Mouse (Mus musculus) lung, embryonic 15.5 days (tissue): ENCODE measurements around the gene Itgb2. TPM values are rescaled to one million over a fixed set of nuclear protein-coding genes. Genes with fewer than 3 reads are reported as not detected.

Experiments
- ATAC-seq: fragments of 200-750 bp; cut with Nextera tagmentation; 2 replicates; pipeline ENCODE4 v1.8.0; 2017; ENCODE audit warnings: moderate number of reproducible peaks, borderline replicate concordance; ENCODE audit not compliant: low FRiP score, low TSS enrichment; ENCODE audit errors: extremely low read depth
- H3K27ac ChIP-seq: fragments of 300-500 bp; sonication (generic); 2 replicates; pipeline ENCODE4 v1.5.1; 2015; ENCODE audit warnings: moderate library complexity, mild to moderate bottlenecking, inconsistent platforms
- H3K27me3 ChIP-seq: fragments of 300-500 bp; sonication (generic); 2 replicates; pipeline ENCODE4 v1.6.1; 2015; ENCODE audit warnings: inconsistent platforms
- H3K36me3 ChIP-seq: fragments of 300-500 bp; sonication (generic); 2 replicates; pipeline ENCODE4 v1.6.1; 2015; ENCODE audit warnings: inconsistent platforms
- H3K4me1 ChIP-seq: fragments of 300-500 bp; sonication (generic); 2 replicates; pipeline ENCODE4 v1.6.1; 2015; ENCODE audit warnings: inconsistent platforms
- H3K4me2 ChIP-seq: fragments of 300-500 bp; sonication (generic); 2 replicates; pipeline ENCODE4 v1.6.1; 2015; ENCODE audit warnings: inconsistent platforms, mild to moderate bottlenecking, moderate library complexity
- H3K4me3 ChIP-seq: fragments of 300-500 bp; sonication (generic); 2 replicates; pipeline ENCODE4 v1.5.1; 2015; ENCODE audit warnings: mild to moderate bottlenecking, inconsistent platforms
- H3K9ac ChIP-seq: fragments of 300-500 bp; sonication (generic); 2 replicates; pipeline ENCODE4 v1.6.1; 2015; ENCODE audit warnings: inconsistent platforms
- H3K9me3 ChIP-seq: fragments of 300-500 bp; sonication (generic); 2 replicates; pipeline ENCODE4 v1.6.1; 2016; ENCODE audit warnings: inconsistent platforms
- WGBS: fragments of 180-500 bp; shearing (Covaris S2); methylation state at CpG from one replicate; pipeline ENCODE4 v1.1.7; 2015; 5-methylcytosine and 5-hydroxymethylcytosine counted together
- polyA plus RNA-seq: library from polyadenylated mRNA; unstranded; fragments of >200 nt; fragmentation: Nextera tagmentation; extraction: Ambion mirVana; gene quantifications from 2 replicates; pipeline ENCODE4 v1.2.1, GENCODE M21; 2015

The Itgb2 gene
- polyA plus RNA-seq, 1 experiment from 2014 or later = 5.3 TPM

- no peak for ATAC-seq
- 80% methylated on average over 2 of the region's 2 CpGs for WGBS
Measured at GRCm38 (mm10) chr10:77596060-77596459, 66.0 kb downstream of the Itgb2 start.

GRCm38 (mm10) chr10:77603021-77603420 lies 73.0 kb downstream of the Itgb2 start:
- Histone ChIP-seq H3K27me3 (no peaks in the 10 kb centered on the region), H3K9me3 (no peaks in the 10 kb centered on the region), H3K36me3 (peaks cover 5% of the 10 kb centered on the region), H3K4me3 (no peak overlapping the region), H3K4me1 (peaks cover 28% of the 10 kb centered on the region), H3K4me2 (no peak overlapping the region), H3K9ac (no peak overlapping the region), H3K27ac (no peak overlapping the region)
- 63% methylated on average over 4 of the region's 4 CpGs for WGBS
- no peak for ATAC-seq

More at GRCm38 (mm10) chr10:77596060-77596459, 66.0 kb downstream of the Itgb2 start:
- Histone ChIP-seq H3K4me1 (no peaks in the 10 kb centered on the region), H3K27ac (no peak overlapping the region), H3K4me3 (no peak overlapping the region), H3K27me3 (no peaks in the 10 kb centered on the region), H3K9ac (no peak overlapping the region), H3K4me2 (no peak overlapping the region), H3K9me3 (no peaks in the 10 kb centered on the region), H3K36me3 (peaks cover 56% of the 10 kb centered on the region)

GRCm38 (mm10) chr10:77604111-77604510 lies 74.1 kb downstream of the Itgb2 start:
- no peak overlapping the region for H3K4me3 ChIP-seq
- H3K9me3 ChIP-seq = no peaks in the 10 kb centered on the region
- ATAC-seq = no peak
- H3K36me3 ChIP-seq = no peaks in the 10 kb centered on the region; the same call in 1 of the 2 replicates
- no peak overlapping the region for H3K4me2 ChIP-seq
- WGBS = 88% methylated on average over 6 of the region's 6 CpGs
- H3K27me3 ChIP-seq = no peaks in the 10 kb centered on the region
- H3K4me1 ChIP-seq = peaks cover 29% of the 10 kb centered on the region
- H3K27ac ChIP-seq = peak overlapping the region; percentile 99
- no peak overlapping the region for H3K9ac ChIP-seq

GRCm38 (mm10) chr10:77604958-77605357 lies 74.9 kb downstream of the Itgb2 start:
- ATAC-seq = 0 out of 2 replicates have a peak, but pooled peaks have one; percentile 15
- Histone ChIP-seq H3K9ac (no peak overlapping the region), H3K4me3 (no peak overlapping the region), H3K4me1 (peaks cover 29% of the 10 kb centered on the region), H3K27ac (peak overlapping the region; percentile 99), H3K27me3 (no peaks in the 10 kb centered on the region), H3K4me2 (no peak overlapping the region), H3K9me3 (no peaks in the 10 kb centered on the region), H3K36me3 (peaks cover 2% of the 10 kb centered on the region; the same call in 1 of the 2 replicates)
- WGBS = 20% methylated on average over 5 of the region's 5 CpGs

GRCm38 (mm10) chr10:77605368-77605767 lies 75.3 kb downstream of the Itgb2 start:
- no peak overlapping the region for H3K9ac ChIP-seq
- H3K4me1 ChIP-seq = peaks cover 29% of the 10 kb centered on the region
- no peaks in the 10 kb centered on the region for H3K27me3 ChIP-seq
- ATAC-seq = 0 out of 2 replicates have a peak, but pooled peaks have one; percentile 31
- WGBS = 23% methylated on average over 1 of the region's 1 CpGs
- peak overlapping the region; percentile 99 for H3K27ac ChIP-seq
- H3K4me3 ChIP-seq = peak overlapping the region; percentile 77
- no peaks in the 10 kb centered on the region for H3K9me3 ChIP-seq
- peaks cover 6% of the 10 kb centered on the region for H3K36me3 ChIP-seq
- H3K4me2 ChIP-seq = peak overlapping the region; percentile 88

GRCm38 (mm10) chr10:77605908-77606826 lies 76.1 kb downstream of the Itgb2 start, which contains the start of the genes Sumo3 and Gm49325:
Gene Sumo3 (plus strand): TSS chr10:77606097.
Gene Gm49325 (plus strand): TSS chr10:77606197.
- ATAC-seq = peak; percentile 89
- Histone ChIP-seq H3K27me3 (no peaks in the 10 kb centered on the region), H3K9me3 (no peaks in the 10 kb centered on the region), H3K9ac (peak within 1 kb of the TSS; percentile 76), H3K27ac (peak within 1 kb of the TSS; percentile 99), H3K4me2 (peak within 1 kb of the TSS; percentile 88), H3K4me3 (peak within 1 kb of the TSS; percentile 77), H3K4me1 (peaks cover 29% of the 10 kb centered on the region), H3K36me3 (peaks cover 14% of the 10 kb centered on the region)
- WGBS = under 1% methylated on average over 107 of the region's 119 CpGs

- Histone ChIP-seq H3K27me3 (no peaks in the 10 kb centered on the region), H3K9ac (peak overlapping the region; percentile 76), H3K27ac (peak overlapping the region; percentile 99), H3K4me1 (peaks cover 29% of the 10 kb centered on the region), H3K4me2 (peak overlapping the region; percentile 88), H3K9me3 (no peaks in the 10 kb centered on the region), H3K4me3 (peak overlapping the region; percentile 77), H3K36me3 (peaks cover 21% of the 10 kb centered on the region)
- ATAC-seq = no peak; the same call in 1 of the 2 replicates
- WGBS = 28% methylated on average over 7 of the region's 7 CpGs
Measured at GRCm38 (mm10) chr10:77606855-77607254, 76.8 kb downstream of the Itgb2 start.

GRCm38 (mm10) chr10:77607441-77607840 lies 77.4 kb downstream of the Itgb2 start:
- WGBS = 59% methylated on average over 5 of the region's 5 CpGs
- Histone ChIP-seq H3K27ac (no peak overlapping the region), H3K4me2 (peak overlapping the region; percentile 88), H3K27me3 (no peaks in the 10 kb centered on the region), H3K36me3 (peaks cover 27% of the 10 kb centered on the region), H3K9ac (peak overlapping the region; percentile 76; the same call in 1 of the 2 replicates), H3K4me3 (peak overlapping the region; percentile 77), H3K4me1 (peaks cover 29% of the 10 kb centered on the region), H3K9me3 (no peaks in the 10 kb centered on the region)
- ATAC-seq = no peak

- WGBS = 93% methylated on average over 8 of the region's 8 CpGs
Measured at GRCm38 (mm10) chr10:77608589-77608988, 78.5 kb downstream of the Itgb2 start.

GRCm38 (mm10) chr10:77610221-77610961 lies 80.3 kb downstream of the Itgb2 start:
- peaks cover 17% of the 10 kb centered on the region for H3K4me1 ChIP-seq
- 78% methylated on average over 8 of the region's 8 CpGs for WGBS
- H3K27ac ChIP-seq = no peak overlapping the region
- no peaks in the 10 kb centered on the region for H3K9me3 ChIP-seq
- no peak overlapping the region for H3K4me2 ChIP-seq
- H3K36me3 ChIP-seq = peaks cover 55% of the 10 kb centered on the region
- no peak overlapping the region for H3K9ac ChIP-seq
- ATAC-seq = no peak
- H3K27me3 ChIP-seq = no peaks in the 10 kb centered on the region
- H3K4me3 ChIP-seq = no peak overlapping the region

More at GRCm38 (mm10) chr10:77608589-77608988, 78.5 kb downstream of the Itgb2 start:
- H3K36me3 ChIP-seq = peaks cover 39% of the 10 kb centered on the region
- H3K4me3 ChIP-seq = no peak overlapping the region
- H3K4me2 ChIP-seq = no peak overlapping the region
- H3K27ac ChIP-seq = no peak overlapping the region
- no peak overlapping the region for H3K9ac ChIP-seq
- H3K9me3 ChIP-seq = no peaks in the 10 kb centered on the region
- ATAC-seq = no peak
- no peaks in the 10 kb centered on the region for H3K27me3 ChIP-seq
- H3K4me1 ChIP-seq = peaks cover 29% of the 10 kb centered on the region

GRCm38 (mm10) chr10:77613409-77613808 lies 83.4 kb downstream of the Itgb2 start:
- no peak overlapping the region for H3K4me2 ChIP-seq
- 61% methylated on average over 3 of the region's 3 CpGs for WGBS
- H3K27ac ChIP-seq = peak overlapping the region; percentile 54
- ATAC-seq = peak; percentile 43; the same call in 1 of the 2 replicates
- no peaks in the 10 kb centered on the region for H3K4me1 ChIP-seq
- no peaks in the 10 kb centered on the region for H3K27me3 ChIP-seq
- peaks cover 84% of the 10 kb centered on the region for H3K36me3 ChIP-seq
- no peaks in the 10 kb centered on the region for H3K9me3 ChIP-seq
- H3K9ac ChIP-seq = no peak overlapping the region
- H3K4me3 ChIP-seq = no peak overlapping the region
